Mouse (Mus musculus): ENCODE data around the gene Ccdc136.

The Ccdc136 gene

DNA sequence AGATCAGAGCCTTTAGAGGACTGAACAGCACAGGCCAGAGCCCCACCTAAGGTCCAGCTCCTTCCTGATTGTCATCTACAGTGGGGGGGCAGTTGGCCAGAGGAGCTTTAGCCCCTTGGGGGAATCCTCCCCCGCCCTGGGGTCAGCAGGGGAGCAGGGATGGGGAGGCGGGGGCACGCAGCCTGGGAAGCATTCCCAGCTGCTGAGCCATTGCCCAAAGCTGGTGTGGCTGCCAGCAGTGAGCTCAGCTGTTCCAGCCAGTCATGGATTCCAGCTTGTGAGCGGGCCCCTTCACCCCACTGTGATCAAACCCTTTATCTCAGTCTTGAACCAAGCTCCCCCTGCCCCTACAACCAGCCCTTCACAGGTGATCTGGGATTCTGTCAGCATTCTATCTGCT lies 43.1 kb downstream of the Ccdc136 start:
- DNase-seq (ENCODE audit: low spot score), result no peak

DNA sequence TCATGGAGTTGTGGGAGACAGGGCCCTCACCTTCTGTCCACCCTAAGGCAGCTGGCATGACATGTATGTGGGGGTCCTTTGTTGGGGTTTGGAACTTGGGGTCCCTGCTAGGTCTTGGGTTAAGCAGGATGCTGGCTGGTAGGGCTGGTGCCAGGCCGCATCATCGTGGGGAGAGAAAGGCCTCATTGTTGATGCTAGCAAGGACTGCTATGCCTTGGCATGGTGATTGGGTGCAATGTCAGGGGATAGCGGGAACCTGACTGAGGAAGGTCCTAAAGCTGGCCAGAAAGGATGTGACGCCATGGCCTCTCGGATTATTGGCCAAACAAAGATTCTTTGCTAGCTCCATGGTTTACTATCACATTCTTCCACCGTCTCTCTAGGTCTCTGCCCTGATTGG lies 43.7 kb downstream of the Ccdc136 start:
- no peak for DNase-seq (ENCODE audit: low spot score)

DNA sequence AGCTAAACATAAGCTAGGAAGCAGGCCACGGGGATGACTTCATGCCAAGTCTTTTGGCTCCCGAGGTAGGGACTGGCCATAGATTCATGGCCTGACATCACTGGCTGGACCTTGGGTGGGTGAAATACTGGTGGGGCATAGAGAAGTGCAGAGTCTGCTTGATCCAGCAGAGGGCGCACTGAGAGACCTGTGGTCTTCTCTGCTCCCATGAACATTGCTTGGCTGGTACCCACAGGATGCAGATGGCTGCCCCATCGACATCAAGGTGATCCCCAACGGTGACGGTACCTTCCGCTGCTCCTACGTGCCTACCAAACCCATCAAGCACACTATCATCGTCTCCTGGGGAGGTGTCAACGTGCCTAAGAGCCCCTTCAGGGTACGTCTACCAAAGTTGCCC lies 48.7 kb downstream of the Ccdc136 start:
- no peak for DNase-seq (ENCODE audit: low spot score)

- DNase-seq (ENCODE audit: low spot score), result no peak
These were observed 49.2 kb downstream of the Ccdc136 start for GRCm38 (mm10) chr6:29445354-29445753.

DNA sequence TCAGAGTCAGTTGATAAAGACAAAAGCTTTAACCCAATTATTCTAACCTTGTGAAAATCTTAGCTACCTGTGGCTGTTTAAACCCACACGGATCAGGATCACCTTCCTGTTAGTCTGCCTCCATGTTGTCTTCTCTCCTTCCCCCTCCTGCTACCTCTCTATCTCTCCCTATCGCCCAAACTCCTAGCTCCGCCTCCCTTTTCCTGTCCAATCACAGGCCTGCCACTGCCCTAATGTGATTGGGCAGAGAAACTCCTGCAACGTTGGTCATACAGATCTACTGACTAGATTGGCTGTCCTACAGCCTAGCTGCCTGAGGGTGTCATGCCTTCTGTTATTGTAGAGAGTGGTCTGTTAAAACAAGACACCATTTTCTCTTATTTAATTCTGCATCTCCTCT lies 53.7 kb downstream of the Ccdc136 start:
- DNase-seq (ENCODE audit: low spot score), result no peak

GRCm38 (mm10) chr6:29450667-29451066 lies 54.6 kb downstream of the Ccdc136 start:
- DNase-seq (ENCODE audit: low spot score), result no peak

DNA sequence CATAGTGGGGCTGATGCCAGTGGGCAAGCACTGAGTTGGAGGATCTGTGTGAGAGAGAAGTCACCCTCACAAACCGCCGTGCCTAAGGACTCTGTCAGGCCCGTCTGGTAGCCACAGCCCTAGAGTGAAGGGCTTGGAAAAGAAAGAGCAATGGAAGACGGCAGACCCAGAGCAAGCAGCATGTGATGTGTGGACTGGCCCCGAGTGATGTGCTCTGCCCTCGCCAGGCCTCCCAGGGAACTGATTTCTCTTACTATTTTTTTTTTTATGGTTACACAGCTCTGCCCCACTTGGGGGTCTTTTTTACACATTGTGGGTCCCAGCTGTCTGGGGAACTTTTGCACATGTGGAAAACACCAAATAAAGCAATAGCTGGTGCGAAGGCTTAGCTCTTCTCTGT lies 65.4 kb downstream of the Ccdc136 start:
- DNase-seq (ENCODE audit: low spot score), result no peak

- DNase-seq (ENCODE audit: low spot score), result no peak
These were observed 67.3 kb downstream of the Ccdc136 start for GRCm38 (mm10) chr6:29463388-29463787.

- DNase-seq (ENCODE audit: low spot score), result peak; percentile 82
These were observed 71.7 kb downstream of the Ccdc136 start, which contains the start of gene Atp6v1f for GRCm38 (mm10) chr6:29467583-29468354. TSS of gene Atp6v1f (plus strand) at chr6:29467718.

DNA sequence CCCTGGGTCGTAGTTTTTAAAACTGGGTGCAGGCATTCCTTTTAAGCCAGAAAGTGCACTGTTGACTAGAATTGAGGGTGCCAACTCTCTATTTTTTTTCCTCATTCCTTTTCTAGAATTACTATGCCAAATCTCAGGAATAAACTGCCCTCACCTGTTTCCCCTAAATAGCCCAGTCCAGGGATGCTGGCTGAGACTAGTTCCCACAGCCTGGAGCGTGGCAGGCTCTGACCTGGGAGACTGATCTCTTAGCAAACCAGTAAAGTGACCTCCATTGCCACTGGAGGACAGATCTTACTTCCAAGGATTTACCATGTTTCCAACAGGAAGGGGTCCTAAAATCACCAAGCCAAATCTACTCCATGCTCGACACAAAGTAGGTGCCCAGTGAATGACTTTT lies 72.7 kb downstream of the Ccdc136 start:
- no peak for DNase-seq (ENCODE audit: low spot score)

DNA sequence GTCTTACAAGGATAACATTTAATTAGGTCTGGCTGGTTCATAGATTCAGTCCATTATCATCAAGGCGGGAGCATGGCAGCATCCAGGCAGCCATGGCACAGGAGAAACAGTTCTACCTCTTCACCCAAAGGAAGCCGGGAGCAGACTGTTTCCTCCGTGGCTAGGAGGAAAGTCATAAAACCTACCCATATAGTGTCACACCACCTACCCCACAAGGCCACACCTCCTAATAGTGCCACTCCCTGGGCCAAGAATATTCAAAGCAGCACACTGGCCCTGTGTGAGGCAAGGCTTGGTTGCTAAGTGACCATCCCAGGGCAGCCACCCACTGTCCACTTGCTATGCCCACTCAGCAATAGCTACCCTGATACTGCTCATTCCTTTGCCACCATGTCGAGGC lies 75.0 kb downstream of the Ccdc136 start, which contains the start of gene Atp6v1fnb:
Gene Atp6v1fnb (plus strand): TSS at position 301 of the 400 bp plus-strand sequence.
- DNase-seq (ENCODE audit: low spot score), result no peak

GRCm38 (mm10) chr6:29473941-29474691 lies 78.0 kb downstream of the Ccdc136 start:
- no peak for DNase-seq (ENCODE audit: low spot score)

DNA sequence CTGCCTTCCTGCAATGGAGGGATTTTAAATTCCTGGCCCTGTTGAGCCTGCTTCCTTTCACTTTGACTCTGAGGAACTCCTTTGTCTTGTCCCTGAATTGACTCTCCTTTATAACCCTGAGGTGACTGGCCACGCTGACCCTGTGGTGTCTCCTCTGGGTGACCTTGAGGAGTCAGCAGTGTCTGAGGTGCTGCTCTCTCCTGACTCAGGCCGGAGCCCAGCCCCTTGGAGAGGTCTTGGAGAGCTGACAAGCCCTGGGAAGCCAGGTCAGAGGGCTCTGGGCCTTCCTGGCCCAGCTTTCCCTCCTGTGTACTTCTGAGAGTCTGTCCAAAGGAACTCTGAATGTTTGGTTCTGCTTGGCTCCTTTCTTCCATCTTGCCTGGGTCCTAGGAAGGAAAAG lies 78.6 kb downstream of the Ccdc136 start:
- DNase-seq (ENCODE audit: low spot score), result no peak
